Mouse (Mus musculus): ENCODE results near the gene Rgs11. TPM values are rescaled to one million over a fixed set of nuclear protein-coding genes. Genes with fewer than 3 reads are reported as not detected.

The Rgs11 gene
- 1.3 and 3.5 TPM in 2 replicates for polyA plus RNA-seq (2012; ENCODE audit: low replicate concordance)

DNA sequence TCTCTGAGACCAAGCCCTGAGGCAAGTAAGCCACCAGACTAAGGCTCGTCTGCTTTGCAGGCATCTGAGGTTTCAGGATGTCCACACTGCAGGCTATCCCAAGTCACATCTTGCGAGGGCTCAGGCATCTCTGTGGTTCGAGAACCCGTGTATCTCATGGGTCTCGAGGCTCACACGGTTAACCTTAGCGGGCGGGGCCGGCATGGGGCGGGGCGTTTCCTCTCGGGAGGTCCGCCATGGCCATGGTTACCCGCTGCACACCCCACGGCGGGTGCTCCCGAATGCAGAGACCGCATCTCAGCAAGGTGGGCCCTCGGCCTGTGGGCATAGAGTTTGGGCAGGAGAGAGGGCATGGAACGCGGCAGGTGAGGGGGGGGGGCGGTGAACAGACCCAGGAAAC is at the start of gene Rgs11:
Gene Rgs11, plus strand, starts transcription at position 215 of the 400 bp plus-strand sequence.

DNA sequence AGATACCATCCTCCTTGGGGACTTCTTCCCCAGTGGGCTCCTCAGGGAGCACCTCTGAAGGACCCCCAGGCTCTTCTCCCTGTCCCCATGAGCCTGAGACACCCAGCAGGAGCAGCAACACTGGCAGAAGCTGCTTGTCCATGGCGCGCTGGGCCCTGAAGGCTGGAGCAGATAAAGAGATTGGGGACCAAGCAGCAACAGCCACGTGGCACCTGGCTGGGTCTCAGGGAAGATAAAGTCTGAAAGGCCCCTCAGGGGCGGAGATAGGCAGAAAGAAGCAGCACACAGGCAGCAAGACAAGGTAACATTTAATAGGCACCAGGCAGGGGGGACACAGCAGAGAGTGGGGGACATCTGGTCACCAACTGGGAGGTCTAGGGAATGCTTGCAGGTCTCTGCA is 3.9 kb upstream of the Rgs11 start, which contains the start of gene Pdia2:
Gene Pdia2, minus strand, starts transcription at position 196 of the 400 bp plus-strand sequence.

DNA sequence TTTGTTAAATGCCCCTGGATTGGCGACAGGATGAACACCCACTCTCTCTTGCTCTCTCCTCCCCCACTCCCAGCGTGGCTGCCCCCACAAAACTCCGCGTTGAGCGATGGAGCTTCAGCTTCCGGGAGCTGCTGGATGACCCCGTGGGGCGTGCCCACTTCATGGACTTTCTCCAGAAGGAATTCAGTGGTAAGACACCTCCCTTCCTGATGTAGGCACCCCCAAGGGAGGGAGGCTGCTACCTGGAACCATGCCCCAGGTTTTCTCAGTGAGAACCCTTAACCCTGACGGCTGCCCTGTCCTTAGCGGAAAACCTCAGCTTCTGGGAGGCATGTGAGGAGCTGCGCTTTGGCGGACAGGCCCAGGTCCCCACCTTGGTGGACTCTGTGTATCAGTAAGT is 4.9 kb downstream of the Rgs11 start, which contains the start of gene Arhgdig:
Gene Arhgdig, minus strand, starts transcription at position 101 of the 400 bp plus-strand sequence.

DNA sequence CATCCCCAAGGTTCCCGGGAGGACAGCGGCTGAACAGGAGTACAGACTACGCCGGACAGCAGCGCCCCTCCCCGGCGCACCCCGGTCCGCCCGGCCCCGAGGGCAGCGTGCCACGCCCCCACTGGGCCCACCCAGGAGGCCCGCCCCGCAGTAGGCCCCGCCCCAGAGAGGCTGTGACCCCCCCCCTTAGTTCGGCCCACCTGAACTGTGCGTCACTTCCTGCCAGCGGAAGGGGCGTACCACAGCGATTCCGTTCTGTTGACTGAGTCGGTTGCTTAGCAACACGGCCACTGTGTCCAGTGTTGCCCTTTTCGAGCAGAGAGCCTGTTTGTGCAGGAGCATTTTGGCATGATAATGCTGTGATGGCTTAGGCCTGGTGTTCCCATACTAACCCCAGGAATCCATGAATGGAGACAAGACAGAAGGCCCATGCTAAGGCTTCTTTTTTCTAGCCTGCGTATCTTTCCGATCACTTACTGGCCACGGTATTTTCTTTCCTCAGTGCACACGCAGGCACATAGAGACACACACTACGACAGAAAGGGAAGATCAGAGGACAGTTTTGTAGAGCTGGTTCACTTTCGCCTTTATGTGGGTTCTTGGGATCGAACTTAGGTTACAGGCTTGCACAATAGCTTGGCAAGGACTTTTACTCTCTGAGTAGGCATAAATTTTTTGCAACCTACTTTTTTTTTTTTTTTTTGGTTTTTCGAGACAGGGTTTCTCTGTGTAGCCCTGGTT is 41.5 kb downstream of the Rgs11 start, which contains the start of gene Fam234a:
Gene Fam234a, minus strand, starts transcription at position 142 of the 741 bp plus-strand sequence.

GRCm38 (mm10) chr17:26252539-26253251 is 49.9 kb downstream of the Rgs11 start, which contains the start of gene Luc7l:
Gene Luc7l (plus strand): TSS chr17:26252896.

Other genes starting within 250 kb of the Rgs11 start
- gene Capn15, start 217.2 kb upstream of the Rgs11 start, polyA plus RNA-seq (2012; ENCODE audit: low replicate concordance): 78.7 and 121 TPM in 2 replicates
- 4.8 and 7.2 TPM in 2 replicates for gene Rab11fip3, start 133.4 kb upstream of the Rgs11 start, polyA plus RNA-seq (2012; ENCODE audit: low replicate concordance)
- 0.11 and 0.89 TPM in 2 replicates for gene Decr2, start 112.6 kb upstream of the Rgs11 start, polyA plus RNA-seq (2012; ENCODE audit: low replicate concordance)
- 55.7 and 62.6 TPM in 2 replicates for gene Nme4, start 107.3 kb upstream of the Rgs11 start, polyA plus RNA-seq (2012; ENCODE audit: low replicate concordance)
- 5.9 and 15.9 TPM in 2 replicates for gene Tmem8, start 89.7 kb upstream of the Rgs11 start, polyA plus RNA-seq (2012; ENCODE audit: low replicate concordance)
- gene Mrpl28, start 79.5 kb upstream of the Rgs11 start, polyA plus RNA-seq (2012; ENCODE audit: low replicate concordance): 112 and 181 TPM in 2 replicates
- 36.8 and 40.9 TPM in 2 replicates for gene Axin1, start 64.3 kb upstream of the Rgs11 start, polyA plus RNA-seq (2012; ENCODE audit: low replicate concordance)
- gene Pdia2, start 3.9 kb upstream of the Rgs11 start, polyA plus RNA-seq (2012; ENCODE audit: low replicate concordance): 7.8 and 8.9 TPM in 2 replicates
- 1.5 and 4.5 TPM in 2 replicates for gene Arhgdig, start 4.8 kb downstream of the Rgs11 start, polyA plus RNA-seq (2012; ENCODE audit: low replicate concordance)
- 1.2 and 6.5 TPM in 2 replicates for gene Fam234a, start 41.3 kb downstream of the Rgs11 start, polyA plus RNA-seq (2012; ENCODE audit: low replicate concordance)
- 41.6 and 47.4 TPM in 2 replicates for gene Luc7l, start 49.9 kb downstream of the Rgs11 start, polyA plus RNA-seq (2012; ENCODE audit: low replicate concordance)
- gene Neurl1b, start 211.9 kb downstream of the Rgs11 start, polyA plus RNA-seq (2012; ENCODE audit: low replicate concordance): 0.95 and 1.6 TPM in 2 replicates

All from leukemia stem cell, adult 10-12 weeks (primary cell).